Mouse (Mus musculus) G1E-ER4 (cell line): Measurements from ENCODE around the gene Reln. TPM values are rescaled to one million over a fixed set of nuclear protein-coding genes. Genes with fewer than 3 reads are reported as not detected.
A peak's percentile ranks its signal among the peaks of the same experiment; 100 is the strongest.

Source experiments
- GATA1 ChIP-seq: IDR thresholded peaks from one replicate; pipeline ENCODE4 v1.8.0; 2012; ENCODE audit warnings: low read length, inconsistent platforms
- polyA plus RNA-seq: library from polyadenylated mRNA; stranded (reverse); fragments of >175 nt; gene quantifications from 2 replicates; pipeline ENCODE4 v1.2.3, GENCODE M21; 2012

Gene Reln
- polyA plus RNA-seq, 1 experiment = 0.05 TPM

- no peak for TF ChIP-seq GATA1
Measured at GRCm38 (mm10) chr5:22323801-22324200, 20.7 kb downstream of the Reln start.

- TF ChIP-seq GATA1 = peak; percentile 43
Measured at GRCm38 (mm10) chr5:22317807-22318206, 26.7 kb downstream of the Reln start.

GRCm38 (mm10) chr5:22316471-22316870, 28.0 kb downstream of the Reln start:
- no peak for TF ChIP-seq GATA1

GRCm38 (mm10) chr5:22315990-22316389, 28.5 kb downstream of the Reln start:
- TF ChIP-seq GATA1 = no peak

GRCm38 (mm10) chr5:22312995-22313394, 31.5 kb downstream of the Reln start:
- TF ChIP-seq GATA1 = no peak

GRCm38 (mm10) chr5:22311046-22311445, 33.5 kb downstream of the Reln start:
- TF ChIP-seq GATA1 = no peak

- no peak for TF ChIP-seq GATA1
Measured at GRCm38 (mm10) chr5:22309001-22309400, 35.5 kb downstream of the Reln start.

GRCm38 (mm10) chr5:22307853-22308252, 36.6 kb downstream of the Reln start:
- TF ChIP-seq GATA1 = no peak

GRCm38 (mm10) chr5:22307072-22307471, 37.4 kb downstream of the Reln start:
- no peak for TF ChIP-seq GATA1

- no peak for TF ChIP-seq GATA1
Measured at GRCm38 (mm10) chr5:22303709-22304108, 40.8 kb downstream of the Reln start.

- no peak for TF ChIP-seq GATA1
Measured at GRCm38 (mm10) chr5:22302309-22302708, 42.2 kb downstream of the Reln start.

GRCm38 (mm10) chr5:22300788-22301187, 43.7 kb downstream of the Reln start:
- TF ChIP-seq GATA1 = no peak

GRCm38 (mm10) chr5:22300046-22300445, 44.5 kb downstream of the Reln start:
- no peak for TF ChIP-seq GATA1

- TF ChIP-seq GATA1 = no peak
Measured at GRCm38 (mm10) chr5:22295161-22295560, 49.3 kb downstream of the Reln start.

GRCm38 (mm10) chr5:22291409-22291808, 53.1 kb downstream of the Reln start:
- TF ChIP-seq GATA1 = no peak

GRCm38 (mm10) chr5:22285396-22285795, 59.1 kb downstream of the Reln start:
- TF ChIP-seq GATA1 = no peak

- no peak for TF ChIP-seq GATA1
Measured at GRCm38 (mm10) chr5:22282141-22282665, 62.3 kb downstream of the Reln start.

- TF ChIP-seq GATA1 = no peak
Measured at GRCm38 (mm10) chr5:22280534-22281164, 63.9 kb downstream of the Reln start.

- no peak for TF ChIP-seq GATA1
Measured at GRCm38 (mm10) chr5:22279201-22279600, 65.3 kb downstream of the Reln start.
